In genomic region chr10:81426081-81426671, GRCm38 (mm10) we compare ENCODE assay signal across 7 mouse cellular contexts. TPM values are rescaled to one million over a fixed set of nuclear protein-coding genes. Genes with fewer than 3 reads are reported as not detected.
DNase-seq lines count a peak whose midpoint lies in the region; ATAC-seq and TF ChIP-seq lines count a peak whose summit lies in the region.

No protein-coding gene starts in this region.

- ATAC-seq in embryonic facial prominence, embryonic 14.5 days (ENCODE audit: low read depth), result no peak
- ATAC-seq in heart, embryonic 16.5 days (replicated peaks; ENCODE audit: extremely low read depth, insufficient read depth, low FRiP score), result no peak
- ATAC-seq in lung, embryonic 16.5 days (ENCODE audit: low read depth), result no peak
- ATAC-seq in stomach, embryonic 14.5 days (ENCODE audit: insufficient number of reproducible peaks, insufficient read depth, low FRiP score, low read depth), result no peak

- H3K9ac ChIP-seq in ES-E14 (ENCODE audit: insufficient read depth, low read depth, low read length, poor library complexity, severe bottlenecking), result peak overlapping the region; percentile 58; the same call in 1 of the 2 replicates
- H3K9ac ChIP-seq in embryonic facial prominence, embryonic 14.5 days (ENCODE audit: low read depth, low read length), result peak overlapping the region; percentile 85
- peak overlapping the region; percentile 85 for H3K9ac ChIP-seq in heart, embryonic 16.5 days (ENCODE audit: low read length)
- peak overlapping the region; percentile 91 for H3K9ac ChIP-seq in lung, embryonic 16.5 days (ENCODE audit: low read length)
- peak overlapping the region; percentile 71 for H3K9ac ChIP-seq in stomach, embryonic 14.5 days (replicated peaks; ENCODE audit: low read depth, low read length)

- H3K27ac ChIP-seq in ES-E14 (ENCODE audit: insufficient read depth, low read depth, low read length, poor library complexity, severe bottlenecking), result no peak overlapping the region
- peak overlapping the region; percentile 33 for H3K27ac ChIP-seq in embryonic facial prominence, embryonic 14.5 days (replicated peaks; ENCODE audit: low read depth, low read length)
- H3K27ac ChIP-seq in heart, embryonic 16.5 days (ENCODE audit: low read length), result peak overlapping the region; percentile 59
- H3K27ac ChIP-seq in lung, embryonic 16.5 days (ENCODE audit: low read length), result peak overlapping the region; percentile 70
- peak overlapping the region; percentile 7; the same call in 1 of the 2 replicates for H3K27ac ChIP-seq in stomach, embryonic 14.5 days (ENCODE audit: low read length)

- WGBS in embryonic facial prominence, embryonic 14.5 days, result 0% methylated on average over 10 of the region's 33 CpGs
- 3% methylated on average over 25 of the region's 33 CpGs for WGBS in heart, embryonic 16.5 days
- WGBS in lung, embryonic 16.5 days, result 1% methylated on average over 14 of the region's 33 CpGs
- WGBS in stomach, embryonic 14.5 days, result 3% methylated on average over 20 of the region's 33 CpGs

- H3K4me2 ChIP-seq in embryonic facial prominence, embryonic 14.5 days (ENCODE audit: low read depth, low read length), result peak overlapping the region; percentile 71
- H3K4me2 ChIP-seq in heart, embryonic 16.5 days (ENCODE audit: low read depth, low read length), result peak overlapping the region; percentile 97
- H3K4me2 ChIP-seq in lung, embryonic 16.5 days (ENCODE audit: low read depth, low read length), result peak overlapping the region; percentile 92
- H3K4me2 ChIP-seq in stomach, embryonic 14.5 days (replicated peaks; ENCODE audit: low read depth, low read length), result peak overlapping the region; percentile 84

- no peak for DNase-seq in ES-E14 (ENCODE audit: low read depth, low spot score)
- DNase-seq in adrenal gland, adult 18-20 months (ENCODE audit: low spot score in 2 of 2), result peak; percentile 33 to 44
- DNase-seq in embryonic facial prominence, embryonic 14.5 days (ENCODE audit: low spot score), result no peak
- peak; percentile 41 for DNase-seq in kidney, postnatal 14 days

- no peaks in the 10 kb centered on the region for H3K36me3 ChIP-seq in ES-E14 (ENCODE audit: control insufficient read depth, insufficient read depth, low read length, poor library complexity, severe bottlenecking)
- H3K36me3 ChIP-seq in embryonic facial prominence, embryonic 14.5 days (ENCODE audit: control insufficient read depth, insufficient read depth, low read length), result no peaks in the 10 kb centered on the region
- no peaks in the 10 kb centered on the region for H3K36me3 ChIP-seq in heart, embryonic 16.5 days (ENCODE audit: control insufficient read depth, insufficient read depth)
- H3K36me3 ChIP-seq in lung, embryonic 16.5 days (ENCODE audit: control insufficient read depth, insufficient read depth, low read length), result no peaks in the 10 kb centered on the region
- no peaks in the 10 kb centered on the region for H3K36me3 ChIP-seq in stomach, embryonic 14.5 days (ENCODE audit: control insufficient read depth, insufficient read depth, low read length)

- peak overlapping the region; percentile 70 to 73 for H3K4me3 ChIP-seq in ES-E14 (ENCODE audit: insufficient read depth in 1 of 2, low read depth in 1 of 2, low read length in 2 of 2, poor library complexity in 1 of 2, severe bottlenecking in 1 of 2)
- peak overlapping the region; percentile 73 for H3K4me3 ChIP-seq in embryonic facial prominence, embryonic 14.5 days (ENCODE audit: low read depth, low read length)
- peak overlapping the region; percentile 80 for H3K4me3 ChIP-seq in heart, embryonic 16.5 days (ENCODE audit: low read length)
- peak overlapping the region; percentile 77 for H3K4me3 ChIP-seq in lung, embryonic 16.5 days (ENCODE audit: low read length)
- H3K4me3 ChIP-seq in stomach, embryonic 14.5 days (ENCODE audit: low read depth, low read length), result peak overlapping the region; percentile 66

- no peaks in the 10 kb centered on the region for H3K9me3 ChIP-seq in ES-E14 (ENCODE audit: control insufficient read depth, insufficient read depth, low read depth, low read length)
- no peaks in the 10 kb centered on the region for H3K9me3 ChIP-seq in embryonic facial prominence, embryonic 14.5 days (ENCODE audit: control insufficient read depth, low read length)
- no peaks in the 10 kb centered on the region for H3K9me3 ChIP-seq in heart, embryonic 16.5 days (replicated peaks; ENCODE audit: control insufficient read depth, low read length)
- no peaks in the 10 kb centered on the region for H3K9me3 ChIP-seq in lung, embryonic 16.5 days (ENCODE audit: control insufficient read depth, low read length)
- no peaks in the 10 kb centered on the region for H3K9me3 ChIP-seq in stomach, embryonic 14.5 days (ENCODE audit: control insufficient read depth, low read depth, low read length)

- peaks cover 6% of the 10 kb centered on the region for H3K27me3 ChIP-seq in embryonic facial prominence, embryonic 14.5 days (replicated peaks; ENCODE audit: control insufficient read depth, insufficient read depth, low read length)
- H3K27me3 ChIP-seq in heart, embryonic 16.5 days (ENCODE audit: control insufficient read depth, insufficient read depth, low read length), result no peaks in the 10 kb centered on the region
- H3K27me3 ChIP-seq in lung, embryonic 16.5 days (ENCODE audit: control insufficient read depth, insufficient read depth, low read depth, low read length), result no peaks in the 10 kb centered on the region
- H3K27me3 ChIP-seq in stomach, embryonic 14.5 days (ENCODE audit: control insufficient read depth, insufficient read depth, low read length), result no peaks in the 10 kb centered on the region

- in situ Hi-C loops in ES-E14 (cut with MboI; ENCODE audit: low sequenced_read_pairs in 2 of 2, unreplicated experiment in 2 of 2), result no loop called here

- H3K4me1 ChIP-seq in ES-E14 (ENCODE audit: control insufficient read depth in 2 of 2, insufficient read depth in 2 of 2, low read length in 2 of 2, poor library complexity in 1 of 2), result peaks cover 4 to 26% of the 10 kb centered on the region in 2 experiments; a peak in 3 of 4 replicates
- H3K4me1 ChIP-seq in embryonic facial prominence, embryonic 14.5 days (ENCODE audit: control insufficient read depth, insufficient read depth, low read length), result peaks cover 31% of the 10 kb centered on the region
- peaks cover 39% of the 10 kb centered on the region for H3K4me1 ChIP-seq in heart, embryonic 16.5 days (ENCODE audit: control insufficient read depth, insufficient read depth, low read length)
- peaks cover 32% of the 10 kb centered on the region for H3K4me1 ChIP-seq in lung, embryonic 16.5 days (replicated peaks; ENCODE audit: control insufficient read depth, insufficient read depth, low read length)
- peaks cover 30% of the 10 kb centered on the region for H3K4me1 ChIP-seq in stomach, embryonic 14.5 days (ENCODE audit: control insufficient read depth, insufficient read depth, low read length)

TF ChIP-seq in ES-E14, 5 proteins besides CTCF, POLR2A, EP300 and RAD21:
- TF ChIP-seq ZNF384 (IDR thresholded peaks at IDR 0.05; ENCODE audit: low read depth, low read length) (no peak), CHD2 (IDR thresholded peaks at IDR 0.05; ENCODE audit: low read depth, low read length) (no peak), HCFC1 (IDR thresholded peaks at IDR 0.05; ENCODE audit: borderline replicate concordance, insufficient read depth, low read length) (no peak), MAFK (IDR thresholded peaks at IDR 0.05; ENCODE audit: insufficient read depth, low read depth, low read length) (no peak), ZC3H11A (IDR thresholded peaks at IDR 0.05; ENCODE audit: borderline replicate concordance, low read depth, low read length) (no peak)

RNA-seq across cellular contexts. Expression of gene Nfic, which starts 29.3 kb away (rescaled TPM):
- 4.9 and 6.3 TPM in 2 replicates for total RNA-seq in ES-E14 (2012; rRNA removed)
- total RNA-seq in adrenal gland, adult 18-20 months (2021), result 10 to 100 TPM; 69.1 to 78.7 TPM
- polyA plus RNA-seq in embryonic facial prominence, embryonic 14.5 days (2014; fragmentation: Nextera tagmentation; extraction: Ambion mirVana), result 100.0 and 103 TPM in 2 replicates
- polyA plus RNA-seq in heart, embryonic 16.5 days (2015; fragmentation: Nextera tagmentation; extraction: Ambion mirVana), result 54.7 and 61.1 TPM in 2 replicates
- 92.5 and 106 TPM in 2 replicates for polyA plus RNA-seq in lung, embryonic 16.5 days (2015; fragmentation: Nextera tagmentation; extraction: Ambion mirVana)
- polyA plus RNA-seq in stomach, embryonic 14.5 days (2014; fragmentation: Nextera tagmentation; extraction: Ambion mirVana), result 76.0 and 80.1 TPM in 2 replicates

RNA-seq across cellular contexts. Expression of gene Smim24, which starts 33.3 kb away (rescaled TPM):
- total RNA-seq in ES-E14 (2012; rRNA removed), result 1.7 TPM in 2 replicates
- 1 to 10 TPM; 1.1 to 1.2 TPM for total RNA-seq in adrenal gland, adult 18-20 months (2021)
- 3.9 and 4.1 TPM in 2 replicates for polyA plus RNA-seq in embryonic facial prominence, embryonic 14.5 days (2014; fragmentation: Nextera tagmentation; extraction: Ambion mirVana)
- 5.0 and 9.2 TPM in 2 replicates for polyA plus RNA-seq in heart, embryonic 16.5 days (2015; fragmentation: Nextera tagmentation; extraction: Ambion mirVana)
- 7.9 and 9.0 TPM in 2 replicates for polyA plus RNA-seq in lung, embryonic 16.5 days (2015; fragmentation: Nextera tagmentation; extraction: Ambion mirVana)
- polyA plus RNA-seq in stomach, embryonic 14.5 days (2014; fragmentation: Nextera tagmentation; extraction: Ambion mirVana), result 17.7 and 21.5 TPM in 2 replicates

RNA-seq across cellular contexts. Expression of gene Gm48552, which starts 37.4 kb away (rescaled TPM):
- 2.5 and 2.7 TPM in 2 replicates for total RNA-seq in ES-E14 (2012; rRNA removed)
- total RNA-seq in adrenal gland, adult 18-20 months (2021), result 1 to 10 TPM; 1.4 to 2.6 TPM
- 0.77 and 0.88 TPM in 2 replicates for polyA plus RNA-seq in embryonic facial prominence, embryonic 14.5 days (2014; fragmentation: Nextera tagmentation; extraction: Ambion mirVana)
- polyA plus RNA-seq in heart, embryonic 16.5 days (2015; fragmentation: Nextera tagmentation; extraction: Ambion mirVana), result 0.55 and 0.83 TPM in 2 replicates
- polyA plus RNA-seq in lung, embryonic 16.5 days (2015; fragmentation: Nextera tagmentation; extraction: Ambion mirVana), result 1.2 and 1.7 TPM in 2 replicates
- 1.0 and 1.1 TPM in 2 replicates for polyA plus RNA-seq in stomach, embryonic 14.5 days (2014; fragmentation: Nextera tagmentation; extraction: Ambion mirVana)

RNA-seq across cellular contexts. Expression of gene Gm48551, which starts 41.9 kb away (rescaled TPM):
- total RNA-seq in ES-E14 (2012; rRNA removed), result 1.1 and 1.8 TPM in 2 replicates
- 1 to 10 TPM; 1.5 to 1.9 TPM for total RNA-seq in adrenal gland, adult 18-20 months (2021)
- polyA plus RNA-seq in embryonic facial prominence, embryonic 14.5 days (2014; fragmentation: Nextera tagmentation; extraction: Ambion mirVana), result 2.4 and 2.6 TPM in 2 replicates
- polyA plus RNA-seq in heart, embryonic 16.5 days (2015; fragmentation: Nextera tagmentation; extraction: Ambion mirVana), result 2.1 and 2.6 TPM in 2 replicates
- 3.0 and 3.1 TPM in 2 replicates for polyA plus RNA-seq in lung, embryonic 16.5 days (2015; fragmentation: Nextera tagmentation; extraction: Ambion mirVana)
- 3.1 and 4.1 TPM in 2 replicates for polyA plus RNA-seq in stomach, embryonic 14.5 days (2014; fragmentation: Nextera tagmentation; extraction: Ambion mirVana)

RNA-seq across cellular contexts. Expression of gene Dohh, which starts 41.9 kb away (rescaled TPM):
- total RNA-seq in ES-E14 (2012; rRNA removed), result 168 and 183 TPM in 2 replicates
- 10 to 100 TPM; 49.1 to 50.5 TPM for total RNA-seq in adrenal gland, adult 18-20 months (2021)
- polyA plus RNA-seq in embryonic facial prominence, embryonic 14.5 days (2014; fragmentation: Nextera tagmentation; extraction: Ambion mirVana), result 61.4 and 67.1 TPM in 2 replicates
- 83.4 and 86.2 TPM in 2 replicates for polyA plus RNA-seq in heart, embryonic 16.5 days (2015; fragmentation: Nextera tagmentation; extraction: Ambion mirVana)
- 71.4 and 73.1 TPM in 2 replicates for polyA plus RNA-seq in lung, embryonic 16.5 days (2015; fragmentation: Nextera tagmentation; extraction: Ambion mirVana)
- 44.8 and 48.5 TPM in 2 replicates for polyA plus RNA-seq in stomach, embryonic 14.5 days (2014; fragmentation: Nextera tagmentation; extraction: Ambion mirVana)

Comparison
In these comparisons a context has a peak if more than half of its experiments do, and no peak if none do; other contexts are left out.
1. DNase-seq: peak in adrenal gland, adult 18-20 months (2 of 2) and kidney, postnatal 14 days (single experiment); none in ES-E14 (single experiment) and embryonic facial prominence, embryonic 14.5 days (single experiment).
2. Peak in every context shown above with its lines, with median percentiles within 50 percentile points of each other: H3K4me3 ChIP-seq, H3K9ac ChIP-seq and H3K4me2 ChIP-seq.